Mouse (Mus musculus) testis, postnatal 14 days (tissue): ENCODE results near the gene Mios.

Experiments
- DNase-seq: peaks from one replicate; pipeline ENCODE4 v3.0.0; 2021; ENCODE audit warnings: low spot score

Mios gene

DNA sequence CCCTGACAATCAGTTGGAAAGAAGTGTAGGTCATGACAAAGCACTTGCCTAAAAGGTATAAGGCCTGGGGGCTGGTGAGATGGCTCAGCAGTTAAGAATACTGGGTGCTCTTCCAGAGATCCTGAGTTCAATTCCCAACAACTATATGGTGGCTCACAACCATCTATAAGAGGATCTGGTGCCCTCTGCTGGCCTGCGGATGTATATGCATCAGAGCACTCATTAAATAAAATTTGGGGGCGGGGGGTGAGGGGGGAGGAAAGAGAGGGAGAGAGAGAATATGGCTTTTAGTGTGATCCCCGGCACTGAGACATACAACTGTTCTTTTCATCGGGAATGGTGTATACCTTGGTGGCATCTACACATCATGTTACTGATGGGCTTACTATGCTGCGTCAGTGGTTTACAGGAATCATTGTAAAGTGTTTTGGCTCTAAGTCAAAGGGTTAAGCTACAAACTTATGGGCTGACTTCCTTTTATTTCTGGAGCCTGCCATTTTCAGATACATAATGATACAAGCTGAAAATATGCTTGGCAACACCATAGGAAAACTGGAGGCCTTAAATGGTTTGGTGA is 69.5 kb downstream of the Mios start:
- no peak for DNase-seq

DNA sequence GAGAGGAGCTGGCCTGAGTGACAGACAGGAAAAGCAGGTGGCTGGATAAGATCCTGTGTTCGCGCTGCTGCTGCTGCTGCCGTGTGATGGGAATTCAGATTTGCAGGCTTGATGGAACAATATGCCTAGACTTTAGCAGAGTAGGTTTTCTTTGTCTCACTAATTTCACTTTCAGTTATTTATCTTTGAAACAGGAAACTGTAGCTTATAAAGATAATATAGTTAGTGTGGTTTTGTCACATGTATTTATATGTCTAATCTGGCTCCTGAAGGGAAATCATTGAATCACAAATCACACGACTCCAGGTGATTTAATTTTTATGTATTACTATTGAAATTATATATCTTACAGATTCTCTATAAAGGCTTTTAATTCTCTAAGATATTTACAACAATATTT is 74.2 kb downstream of the Mios start:
- no peak for DNase-seq

DNA sequence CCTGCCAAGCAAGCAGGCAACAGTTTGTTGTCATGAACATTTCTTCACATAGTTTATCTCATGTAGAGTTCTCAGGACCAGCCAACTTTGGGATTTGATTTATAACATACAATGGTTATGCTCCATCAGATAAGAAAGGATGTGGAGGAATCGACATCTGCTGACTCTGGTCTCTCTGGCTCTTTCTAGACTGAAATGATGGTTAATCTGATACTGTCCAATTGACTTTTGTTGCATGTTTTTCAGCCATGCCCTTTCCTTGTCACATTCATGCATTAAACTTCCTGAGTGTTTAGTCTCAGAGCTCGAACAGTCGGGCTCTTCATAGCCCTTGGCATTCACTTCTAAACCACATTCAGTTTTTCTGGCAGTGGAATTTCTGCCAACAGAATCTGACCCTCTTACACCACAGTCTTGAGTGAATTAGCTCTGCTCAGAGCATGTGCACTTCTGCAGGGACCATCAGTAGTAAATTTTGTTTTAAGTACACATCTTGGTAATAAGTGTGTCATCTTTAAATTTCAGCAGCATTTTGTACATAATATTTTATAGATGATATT is 76.5 kb downstream of the Mios start:
- no peak for DNase-seq
